Mouse (Mus musculus): ENCODE results near the gene Itgb4. TPM values are rescaled to one million over a fixed set of nuclear protein-coding genes. Genes with fewer than 3 reads are reported as not detected.

Itgb4 gene
- polyA plus RNA-seq, 1 experiment from 2014 or later, result 1.8 TPM

GRCm38 (mm10) chr11:116042372-116043138 lies 68.0 kb downstream of the Itgb4 start:
- Histone ChIP-seq H3K27me3 (replicated peaks; ENCODE audit: control insufficient read depth, insufficient read depth, low read length) (no peaks in the 10 kb centered on the region), H3K4me1 (ENCODE audit: control insufficient read depth, insufficient read depth, low read depth, low read length) (no peaks in the 10 kb centered on the region), H3K27ac (ENCODE audit: low read depth, low read length) (no peak overlapping the region), H3K9me3 (ENCODE audit: control insufficient read depth, low read length) (no peaks in the 10 kb centered on the region), H3K36me3 (ENCODE audit: control insufficient read depth, insufficient read depth, low read length) (peaks cover 9% of the 10 kb centered on the region; the same call in 1 of the 2 replicates), H3K4me2 (ENCODE audit: low read length) (no peak overlapping the region), H3K4me3 (ENCODE audit: low read length) (no peak overlapping the region), H3K9ac (ENCODE audit: low read depth, low read length) (no peak overlapping the region)
- 93% methylated on average over 5 of the region's 5 CpGs for WGBS
- ATAC-seq, result no peak

- no peak for ATAC-seq
- Histone ChIP-seq H3K27ac (ENCODE audit: low read depth, low read length) (no peak overlapping the region), H3K36me3 (ENCODE audit: control insufficient read depth, insufficient read depth, low read length) (peaks cover 11% of the 10 kb centered on the region), H3K4me2 (ENCODE audit: low read length) (no peak overlapping the region), H3K9me3 (ENCODE audit: control insufficient read depth, low read length) (no peaks in the 10 kb centered on the region), H3K4me1 (ENCODE audit: control insufficient read depth, insufficient read depth, low read depth, low read length) (no peaks in the 10 kb centered on the region), H3K4me3 (ENCODE audit: low read length) (no peak overlapping the region), H3K27me3 (replicated peaks; ENCODE audit: control insufficient read depth, insufficient read depth, low read length) (no peaks in the 10 kb centered on the region), H3K9ac (ENCODE audit: low read depth, low read length) (no peak overlapping the region)
- WGBS, result 96% methylated on average over 1 of the region's 1 CpGs
These were observed 68.8 kb downstream of the Itgb4 start for GRCm38 (mm10) chr11:116043286-116043685.

GRCm38 (mm10) chr11:116045173-116045572 lies 70.7 kb downstream of the Itgb4 start:
- Histone ChIP-seq H3K9ac (ENCODE audit: low read depth, low read length) (no peak overlapping the region), H3K36me3 (ENCODE audit: control insufficient read depth, insufficient read depth, low read length) (peaks cover 24% of the 10 kb centered on the region), H3K9me3 (ENCODE audit: control insufficient read depth, low read length) (no peaks in the 10 kb centered on the region), H3K4me3 (ENCODE audit: low read length) (no peak overlapping the region), H3K4me2 (ENCODE audit: low read length) (no peak overlapping the region), H3K27ac (ENCODE audit: low read depth, low read length) (no peak overlapping the region), H3K4me1 (ENCODE audit: control insufficient read depth, insufficient read depth, low read depth, low read length) (no peaks in the 10 kb centered on the region), H3K27me3 (replicated peaks; ENCODE audit: control insufficient read depth, insufficient read depth, low read length) (no peaks in the 10 kb centered on the region)
- ATAC-seq, result no peak
- WGBS, result 93% methylated on average over 6 of the region's 6 CpGs

GRCm38 (mm10) chr11:116049610-116050009 lies 75.1 kb downstream of the Itgb4 start:
- ATAC-seq, result no peak
- no peaks in the 10 kb centered on the region for H3K27me3 ChIP-seq (replicated peaks; ENCODE audit: control insufficient read depth, insufficient read depth, low read length)
- peaks cover 35% of the 10 kb centered on the region for H3K36me3 ChIP-seq (ENCODE audit: control insufficient read depth, insufficient read depth, low read length)
- H3K27ac ChIP-seq (ENCODE audit: low read depth, low read length), result no peak overlapping the region
- H3K4me2 ChIP-seq (ENCODE audit: low read length), result no peak overlapping the region
- H3K9me3 ChIP-seq (ENCODE audit: control insufficient read depth, low read length), result no peaks in the 10 kb centered on the region
- H3K9ac ChIP-seq (ENCODE audit: low read depth, low read length), result no peak overlapping the region
- H3K4me1 ChIP-seq (ENCODE audit: control insufficient read depth, insufficient read depth, low read depth, low read length), result no peaks in the 10 kb centered on the region
- no peak overlapping the region for H3K4me3 ChIP-seq (ENCODE audit: low read length)
- WGBS, result 96% methylated on average over 2 of the region's 2 CpGs

GRCm38 (mm10) chr11:116050196-116050595 lies 75.7 kb downstream of the Itgb4 start:
- Histone ChIP-seq H3K9me3 (ENCODE audit: control insufficient read depth, low read length) (no peaks in the 10 kb centered on the region), H3K27me3 (replicated peaks; ENCODE audit: control insufficient read depth, insufficient read depth, low read length) (no peaks in the 10 kb centered on the region), H3K4me3 (ENCODE audit: low read length) (no peak overlapping the region), H3K9ac (ENCODE audit: low read depth, low read length) (no peak overlapping the region), H3K27ac (ENCODE audit: low read depth, low read length) (no peak overlapping the region), H3K36me3 (ENCODE audit: control insufficient read depth, insufficient read depth, low read length) (peaks cover 41% of the 10 kb centered on the region), H3K4me1 (ENCODE audit: control insufficient read depth, insufficient read depth, low read depth, low read length) (no peaks in the 10 kb centered on the region), H3K4me2 (ENCODE audit: low read length) (no peak overlapping the region)
- no peak for ATAC-seq
- 82% methylated on average over 4 of the region's 4 CpGs for WGBS

GRCm38 (mm10) chr11:116053510-116054229 lies 79.2 kb downstream of the Itgb4 start:
- H3K27ac ChIP-seq (ENCODE audit: low read depth, low read length), result no peak overlapping the region
- H3K9ac ChIP-seq (ENCODE audit: low read depth, low read length), result no peak overlapping the region
- H3K9me3 ChIP-seq (ENCODE audit: control insufficient read depth, low read length), result no peaks in the 10 kb centered on the region
- no peaks in the 10 kb centered on the region for H3K27me3 ChIP-seq (replicated peaks; ENCODE audit: control insufficient read depth, insufficient read depth, low read length)
- WGBS, result 95% methylated on average over 9 of the region's 9 CpGs
- H3K4me1 ChIP-seq (ENCODE audit: control insufficient read depth, insufficient read depth, low read depth, low read length), result no peaks in the 10 kb centered on the region
- no peak overlapping the region for H3K4me3 ChIP-seq (ENCODE audit: low read length)
- H3K4me2 ChIP-seq (ENCODE audit: low read length), result no peak overlapping the region
- ATAC-seq, result no peak
- peaks cover 57% of the 10 kb centered on the region for H3K36me3 ChIP-seq (ENCODE audit: control insufficient read depth, insufficient read depth, low read length)

GRCm38 (mm10) chr11:116055873-116056272 lies 81.4 kb downstream of the Itgb4 start:
- H3K9ac ChIP-seq (ENCODE audit: low read depth, low read length), result no peak overlapping the region
- no peaks in the 10 kb centered on the region for H3K9me3 ChIP-seq (ENCODE audit: control insufficient read depth, low read length)
- WGBS, result 94% methylated on average over 7 of the region's 11 CpGs
- no peak overlapping the region for H3K4me2 ChIP-seq (ENCODE audit: low read length)
- peaks cover 55% of the 10 kb centered on the region for H3K36me3 ChIP-seq (ENCODE audit: control insufficient read depth, insufficient read depth, low read length)
- H3K4me1 ChIP-seq (ENCODE audit: control insufficient read depth, insufficient read depth, low read depth, low read length), result no peaks in the 10 kb centered on the region
- H3K27ac ChIP-seq (ENCODE audit: low read depth, low read length), result no peak overlapping the region
- H3K4me3 ChIP-seq (ENCODE audit: low read length), result no peak overlapping the region
- ATAC-seq, result no peak
- no peaks in the 10 kb centered on the region for H3K27me3 ChIP-seq (replicated peaks; ENCODE audit: control insufficient read depth, insufficient read depth, low read length)

- no peak overlapping the region for H3K27ac ChIP-seq (ENCODE audit: low read depth, low read length)
- no peak overlapping the region for H3K9ac ChIP-seq (ENCODE audit: low read depth, low read length)
- 89% methylated on average over 4 of the region's 4 CpGs for WGBS
- H3K4me2 ChIP-seq (ENCODE audit: low read length), result no peak overlapping the region
- no peaks in the 10 kb centered on the region for H3K4me1 ChIP-seq (ENCODE audit: control insufficient read depth, insufficient read depth, low read depth, low read length)
- H3K9me3 ChIP-seq (ENCODE audit: control insufficient read depth, low read length), result no peaks in the 10 kb centered on the region
- H3K4me3 ChIP-seq (ENCODE audit: low read length), result no peak overlapping the region
- H3K36me3 ChIP-seq (ENCODE audit: control insufficient read depth, insufficient read depth, low read length), result peaks cover 56% of the 10 kb centered on the region
- ATAC-seq, result no peak
- no peaks in the 10 kb centered on the region for H3K27me3 ChIP-seq (replicated peaks; ENCODE audit: control insufficient read depth, insufficient read depth, low read length)
These were observed 82.8 kb downstream of the Itgb4 start for GRCm38 (mm10) chr11:116057237-116057881.
